Mouse (Mus musculus): ENCODE data around the gene Gabrb3. TPM values are rescaled to one million over a fixed set of nuclear protein-coding genes. Genes with fewer than 3 reads are reported as not detected.

The Gabrb3 gene
- polyA plus RNA-seq, 1 experiment from 2014 or later: 0.60 TPM

DNA sequence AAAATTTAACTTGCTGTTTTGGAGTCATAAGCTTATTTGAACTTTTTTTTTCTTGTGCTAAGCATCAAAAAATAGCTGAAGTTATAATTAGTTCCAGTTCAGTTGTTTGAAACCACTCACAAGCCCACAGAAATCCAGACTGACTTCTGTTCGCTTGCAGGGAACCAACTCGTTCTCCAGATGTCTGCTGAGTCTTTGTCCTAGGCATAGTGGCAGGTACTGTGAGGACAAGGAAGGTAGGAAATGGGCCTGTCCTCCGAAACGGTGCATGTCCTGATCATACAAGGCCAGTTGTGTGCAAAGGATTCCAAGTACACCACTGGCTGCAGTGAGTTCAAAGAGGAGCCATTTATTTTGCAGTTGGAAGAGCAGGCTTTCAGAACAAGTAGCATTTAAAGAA, 215.5 kb downstream of the Gabrb3 start:
- no peak for ATAC-seq (ENCODE audit: insufficient number of reproducible peaks, insufficient read depth, low FRiP score, low TSS enrichment, low read depth)
- Histone ChIP-seq H3K36me3 (no peaks in the 10 kb centered on the region), H3K27me3 (no peaks in the 10 kb centered on the region), H3K4me3 (replicated peaks) (no peak overlapping the region), H3K27ac (no peak overlapping the region), H3K9me3 (no peaks in the 10 kb centered on the region), H3K4me1 (replicated peaks) (no peaks in the 10 kb centered on the region), H3K4me2 (no peak overlapping the region), H3K9ac (replicated peaks) (no peak overlapping the region)
- WGBS: 71% methylated on average over 4 of the region's 4 CpGs

DNA sequence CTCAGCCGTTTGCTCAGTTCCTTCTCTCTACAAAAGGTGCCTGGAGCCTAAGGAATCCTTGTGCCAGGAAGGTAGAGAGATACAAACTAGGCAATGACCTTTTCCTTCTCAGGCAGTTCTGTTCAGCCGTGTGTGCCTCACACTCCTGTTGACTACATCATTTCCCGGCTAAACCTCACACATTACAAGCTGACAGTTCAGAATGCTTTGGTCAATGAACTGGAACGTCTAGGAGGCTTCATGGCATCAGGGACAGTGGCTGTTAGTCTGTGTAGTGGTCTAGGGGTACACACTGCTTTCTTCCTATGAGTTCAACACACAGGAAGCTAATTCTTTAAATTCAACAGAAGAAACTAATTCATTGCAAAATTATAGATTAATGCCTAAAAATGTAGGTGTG, 216.2 kb downstream of the Gabrb3 start:
- H3K4me3 ChIP-seq (replicated peaks): no peak overlapping the region
- WGBS: 71% methylated on average over 4 of the region's 4 CpGs
- ATAC-seq (ENCODE audit: insufficient number of reproducible peaks, insufficient read depth, low FRiP score, low TSS enrichment, low read depth): no peak

DNA sequence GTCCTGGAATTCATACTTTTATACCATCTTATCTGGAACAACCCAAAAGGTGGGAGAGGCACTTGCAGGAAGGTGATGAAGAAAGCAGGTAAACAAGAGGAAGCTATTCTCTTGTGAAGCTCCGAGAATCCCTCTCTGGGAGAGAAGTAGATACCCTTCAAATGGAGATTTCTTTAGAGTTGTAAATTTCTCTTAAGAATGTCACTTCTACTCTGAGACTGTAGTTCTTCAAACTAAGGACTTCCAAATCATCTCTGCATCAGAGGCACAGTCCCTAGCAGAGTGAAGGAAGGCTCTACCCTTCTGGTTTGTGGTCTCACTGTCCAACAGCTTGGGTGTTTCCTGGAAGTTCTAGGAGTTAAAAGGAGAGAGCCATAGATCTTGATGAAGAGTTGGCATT, 221.3 kb downstream of the Gabrb3 start:
- Histone ChIP-seq H3K27me3 (no peaks in the 10 kb centered on the region), H3K27ac (no peak overlapping the region), H3K9ac (replicated peaks) (no peak overlapping the region), H3K9me3 (no peaks in the 10 kb centered on the region), H3K4me3 (replicated peaks) (no peak overlapping the region), H3K4me2 (no peak overlapping the region), H3K4me1 (replicated peaks) (no peaks in the 10 kb centered on the region), H3K36me3 (no peaks in the 10 kb centered on the region)
- ATAC-seq (ENCODE audit: insufficient number of reproducible peaks, insufficient read depth, low FRiP score, low TSS enrichment, low read depth): no peak
- 43% methylated on average over 1 of the region's 1 CpGs for WGBS

More for the DNA sequence above, 216.2 kb downstream of the Gabrb3 start:
- Histone ChIP-seq H3K9ac (replicated peaks) (no peak overlapping the region), H3K9me3 (no peaks in the 10 kb centered on the region), H3K36me3 (no peaks in the 10 kb centered on the region), H3K4me1 (replicated peaks) (no peaks in the 10 kb centered on the region), H3K27me3 (no peaks in the 10 kb centered on the region), H3K4me2 (no peak overlapping the region), H3K27ac (no peak overlapping the region)

DNA sequence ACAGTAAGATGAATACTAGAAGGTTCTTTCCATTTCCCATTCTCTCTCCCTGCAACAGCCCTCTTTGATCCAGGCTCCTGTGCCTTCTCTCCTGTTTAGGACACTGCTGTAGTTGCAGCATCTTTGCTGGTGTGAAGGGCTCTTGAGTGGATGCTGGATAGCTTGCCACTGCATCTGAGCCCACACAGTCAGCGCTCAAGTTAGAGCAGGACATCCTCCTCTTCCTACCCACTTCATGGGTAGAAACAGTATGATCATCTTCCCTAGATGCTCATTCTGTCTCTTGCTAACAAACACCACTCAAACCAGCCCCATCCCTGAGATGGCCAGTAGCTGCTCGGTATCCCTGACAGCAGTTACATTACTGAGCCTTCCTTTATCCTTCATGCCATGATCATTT, 227.9 kb downstream of the Gabrb3 start:
- Histone ChIP-seq H3K36me3 (no peaks in the 10 kb centered on the region), H3K4me3 (replicated peaks) (no peak overlapping the region), H3K27ac (no peak overlapping the region), H3K9me3 (no peaks in the 10 kb centered on the region), H3K27me3 (no peaks in the 10 kb centered on the region), H3K9ac (replicated peaks) (no peak overlapping the region), H3K4me1 (replicated peaks) (no peaks in the 10 kb centered on the region), H3K4me2 (no peak overlapping the region)
- no peak for ATAC-seq (ENCODE audit: insufficient number of reproducible peaks, insufficient read depth, low FRiP score, low TSS enrichment, low read depth)
- 87% methylated on average over 2 of the region's 2 CpGs for WGBS

GRCm38 (mm10) chr7:57648136-57648755, 228.8 kb downstream of the Gabrb3 start:
- H3K4me2 ChIP-seq: no peak overlapping the region
- no peak overlapping the region for H3K4me3 ChIP-seq (replicated peaks)
- no peaks in the 10 kb centered on the region for H3K9me3 ChIP-seq
- H3K27me3 ChIP-seq: no peaks in the 10 kb centered on the region
- 94% methylated on average over 4 of the region's 4 CpGs for WGBS
- no peak for ATAC-seq (ENCODE audit: insufficient number of reproducible peaks, insufficient read depth, low FRiP score, low TSS enrichment, low read depth)
- H3K27ac ChIP-seq: no peak overlapping the region
- no peaks in the 10 kb centered on the region for H3K4me1 ChIP-seq (replicated peaks)
- no peak overlapping the region for H3K9ac ChIP-seq (replicated peaks)
- no peaks in the 10 kb centered on the region for H3K36me3 ChIP-seq

GRCm38 (mm10) chr7:57677352-57677751, 257.9 kb downstream of the Gabrb3 start:
- Histone ChIP-seq H3K27me3 (no peaks in the 10 kb centered on the region), H3K9ac (replicated peaks) (no peak overlapping the region), H3K36me3 (no peaks in the 10 kb centered on the region), H3K9me3 (no peaks in the 10 kb centered on the region), H3K4me3 (replicated peaks) (no peak overlapping the region), H3K27ac (no peak overlapping the region), H3K4me1 (replicated peaks) (no peaks in the 10 kb centered on the region), H3K4me2 (no peak overlapping the region)
- ATAC-seq (ENCODE audit: insufficient number of reproducible peaks, insufficient read depth, low FRiP score, low TSS enrichment, low read depth): no peak
- 81% methylated on average over 6 of the region's 6 CpGs for WGBS

- Histone ChIP-seq H3K27me3 (no peaks in the 10 kb centered on the region), H3K9ac (replicated peaks) (no peak overlapping the region), H3K27ac (no peak overlapping the region), H3K4me3 (replicated peaks) (no peak overlapping the region), H3K36me3 (no peaks in the 10 kb centered on the region), H3K4me1 (replicated peaks) (no peaks in the 10 kb centered on the region), H3K4me2 (no peak overlapping the region), H3K9me3 (no peaks in the 10 kb centered on the region)
- no peak for ATAC-seq (ENCODE audit: insufficient number of reproducible peaks, insufficient read depth, low FRiP score, low TSS enrichment, low read depth)
- 74% methylated on average over 4 of the region's 4 CpGs for WGBS
Measured at GRCm38 (mm10) chr7:57689836-57690235, 270.3 kb downstream of the Gabrb3 start.

- H3K36me3 ChIP-seq: no peaks in the 10 kb centered on the region
- H3K4me3 ChIP-seq (replicated peaks): no peak overlapping the region
- no peak overlapping the region for H3K27ac ChIP-seq
- no peaks in the 10 kb centered on the region for H3K27me3 ChIP-seq
- no peaks in the 10 kb centered on the region for H3K9me3 ChIP-seq
- no peak overlapping the region for H3K9ac ChIP-seq (replicated peaks)
- no peak overlapping the region for H3K4me2 ChIP-seq
- ATAC-seq (ENCODE audit: insufficient number of reproducible peaks, insufficient read depth, low FRiP score, low TSS enrichment, low read depth): no peak
- H3K4me1 ChIP-seq (replicated peaks): no peaks in the 10 kb centered on the region
- WGBS: 90% methylated on average over 7 of the region's 7 CpGs
Measured at GRCm38 (mm10) chr7:57700370-57700769, 280.9 kb downstream of the Gabrb3 start.

- Histone ChIP-seq H3K4me3 (replicated peaks) (no peak overlapping the region), H3K27ac (no peak overlapping the region), H3K4me1 (replicated peaks) (no peaks in the 10 kb centered on the region), H3K36me3 (no peaks in the 10 kb centered on the region), H3K9me3 (no peaks in the 10 kb centered on the region), H3K27me3 (no peaks in the 10 kb centered on the region), H3K9ac (replicated peaks) (no peak overlapping the region), H3K4me2 (no peak overlapping the region)
- ATAC-seq (ENCODE audit: insufficient number of reproducible peaks, insufficient read depth, low FRiP score, low TSS enrichment, low read depth): no peak
Measured at GRCm38 (mm10) chr7:57701046-57701445, 281.6 kb downstream of the Gabrb3 start.

GRCm38 (mm10) chr7:57703580-57703979, 284.1 kb downstream of the Gabrb3 start:
- Histone ChIP-seq H3K27ac (no peak overlapping the region), H3K4me3 (replicated peaks) (no peak overlapping the region), H3K9ac (replicated peaks) (no peak overlapping the region), H3K27me3 (no peaks in the 10 kb centered on the region), H3K36me3 (no peaks in the 10 kb centered on the region), H3K9me3 (no peaks in the 10 kb centered on the region), H3K4me1 (replicated peaks) (no peaks in the 10 kb centered on the region), H3K4me2 (no peak overlapping the region)
- ATAC-seq (ENCODE audit: insufficient number of reproducible peaks, insufficient read depth, low FRiP score, low TSS enrichment, low read depth): no peak
- WGBS: 56% methylated on average over 1 of the region's 1 CpGs

DNA sequence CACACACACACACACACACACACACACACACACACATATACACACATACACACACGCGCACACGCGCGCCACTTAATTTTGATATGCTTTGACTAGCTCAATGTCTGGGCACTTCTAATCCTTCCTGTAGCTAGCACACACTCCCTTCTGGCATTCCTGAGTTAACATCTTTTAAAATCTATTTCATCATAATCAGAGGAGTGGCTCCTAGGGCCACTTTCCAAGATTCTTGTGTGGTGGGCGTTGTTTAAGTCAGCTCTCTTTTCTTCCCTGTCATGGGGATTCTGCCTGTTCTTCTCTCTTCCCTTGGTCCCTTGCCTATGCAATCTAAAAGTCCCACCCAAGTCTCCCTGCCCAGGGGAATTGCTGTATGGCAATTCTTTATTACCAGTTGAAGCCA, 286.6 kb downstream of the Gabrb3 start:
- WGBS: 93% methylated on average over 6 of the region's 6 CpGs
- ATAC-seq (ENCODE audit: insufficient number of reproducible peaks, insufficient read depth, low FRiP score, low TSS enrichment, low read depth): no peak
- no peak overlapping the region for H3K27ac ChIP-seq

GRCm38 (mm10) chr7:57706976-57707740, 287.7 kb downstream of the Gabrb3 start:
- Histone ChIP-seq H3K27me3 (no peaks in the 10 kb centered on the region), H3K27ac (no peak overlapping the region), H3K4me1 (replicated peaks) (no peaks in the 10 kb centered on the region), H3K9ac (replicated peaks) (no peak overlapping the region), H3K36me3 (no peaks in the 10 kb centered on the region), H3K4me3 (replicated peaks) (no peak overlapping the region), H3K4me2 (no peak overlapping the region), H3K9me3 (no peaks in the 10 kb centered on the region)
- no peak for ATAC-seq (ENCODE audit: insufficient number of reproducible peaks, insufficient read depth, low FRiP score, low TSS enrichment, low read depth)
- WGBS: 79% methylated on average over 7 of the region's 7 CpGs

More for the DNA sequence above, 286.6 kb downstream of the Gabrb3 start:
- Histone ChIP-seq H3K4me2 (no peak overlapping the region), H3K4me3 (replicated peaks) (no peak overlapping the region), H3K4me1 (replicated peaks) (no peaks in the 10 kb centered on the region), H3K9ac (replicated peaks) (no peak overlapping the region), H3K9me3 (no peaks in the 10 kb centered on the region), H3K36me3 (no peaks in the 10 kb centered on the region), H3K27me3 (no peaks in the 10 kb centered on the region)
